Mouse (Mus musculus) cerebellum, adult (tissue): ENCODE measurements around the gene Atxn3.
"Not testable (repeated sequence)": the region's sequence is repeated elsewhere in the genome, so short reads cannot be mapped to it uniquely, and the experiment has no call there.

Source experiments
- ATAC-seq: cut with Nextera tagmentation; 2 replicates; pipeline ENCODE4 v1.9.2; 2017; ENCODE audit warnings: mild to moderate bottlenecking, moderate library complexity, mixed read lengths; ENCODE audit not compliant: insufficient number of reproducible peaks, low FRiP score, low TSS enrichment

Atxn3 gene

DNA sequence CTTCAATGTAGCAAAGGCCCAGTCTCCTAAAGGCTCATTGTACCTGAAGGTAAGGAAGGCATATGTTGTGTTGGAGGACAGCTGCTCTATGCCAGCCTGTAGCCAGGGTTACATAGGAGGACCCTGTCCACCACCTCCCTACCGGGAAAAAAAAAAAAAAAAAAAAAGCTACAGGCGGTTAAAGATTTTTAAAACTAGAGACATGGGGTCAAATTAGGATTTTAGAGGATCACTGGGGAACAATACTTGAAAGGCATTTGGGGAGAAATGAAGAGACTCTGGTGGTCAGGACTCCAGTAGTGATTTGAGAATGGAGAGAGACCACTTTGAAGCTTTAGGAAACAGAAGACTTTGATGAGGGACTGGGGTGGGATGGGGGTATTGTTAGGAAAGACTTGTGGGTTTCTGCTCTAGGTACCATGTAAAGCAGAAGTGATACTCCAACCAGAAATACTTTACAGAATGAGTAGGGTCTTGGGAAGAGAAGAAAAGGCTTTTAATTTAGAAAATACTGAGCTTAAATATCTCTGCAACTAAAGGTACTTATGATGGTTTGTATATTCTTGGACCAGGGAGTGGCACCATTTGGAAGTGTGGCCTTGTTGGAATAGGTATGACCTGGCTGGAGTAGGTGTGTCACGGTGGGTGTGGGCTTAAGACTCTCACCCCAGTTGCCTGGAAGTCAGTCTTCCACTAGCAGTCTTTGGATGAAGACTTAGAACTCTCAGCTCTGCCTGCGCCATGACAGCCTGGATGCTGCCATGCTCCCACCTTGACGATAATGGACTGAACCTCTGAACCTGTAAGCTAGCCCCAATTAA, 1.1 kb upstream of the Atxn3 start:
- ATAC-seq: not testable (repeated sequence)

DNA sequence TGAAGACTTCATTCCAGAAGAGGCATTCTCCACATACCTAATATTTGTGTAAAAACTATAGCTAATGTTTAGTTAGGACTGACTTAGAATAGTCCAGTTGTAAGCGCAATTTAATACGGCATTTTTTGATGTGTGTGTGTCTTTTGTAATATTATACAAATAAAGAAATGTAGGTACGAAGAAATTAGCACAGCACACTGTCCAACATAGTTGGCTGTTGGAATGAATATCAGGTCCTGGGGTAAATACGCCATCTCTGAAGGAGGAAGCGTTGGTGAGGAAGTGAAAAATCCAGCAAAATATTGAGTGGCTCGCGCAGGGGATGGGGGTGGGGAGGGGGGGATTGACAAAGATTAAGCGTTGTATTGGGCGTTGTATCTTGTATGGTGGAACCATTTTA, 510 bp upstream of the Atxn3 start:
- no peak for ATAC-seq

GRCm38 (mm10) chr12:101957079-101957941, 736 bp downstream of the Atxn3 start:
- ATAC-seq: peak; percentile 11; the same call in 1 of the 2 replicates

DNA sequence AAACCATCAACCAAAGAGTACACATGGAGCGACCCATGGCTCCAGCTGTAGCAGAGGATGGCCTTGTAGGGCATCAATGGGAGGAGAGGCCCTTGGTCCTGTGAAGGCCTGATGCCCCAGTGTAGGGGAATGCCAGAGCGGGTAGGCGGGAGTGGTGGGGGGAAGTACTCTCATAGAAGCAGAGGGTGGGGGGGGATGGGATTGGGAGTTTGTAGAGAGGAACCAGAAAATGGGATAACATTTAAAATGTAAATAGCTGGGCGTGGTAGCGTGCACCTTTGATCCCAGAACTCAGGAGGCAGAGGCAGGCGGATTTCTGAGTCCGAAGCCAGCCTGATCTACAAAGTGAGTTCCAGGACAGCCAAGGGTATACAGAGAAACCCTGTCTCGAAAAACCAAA, 2.2 kb downstream of the Atxn3 start:
- not testable (repeated sequence) for ATAC-seq

- ATAC-seq: no peak
Measured at GRCm38 (mm10) chr12:101948801-101949200, 9.2 kb downstream of the Atxn3 start.

GRCm38 (mm10) chr12:101947986-101948385, 10.1 kb downstream of the Atxn3 start:
- ATAC-seq: no peak

- no peak for ATAC-seq
Measured at GRCm38 (mm10) chr12:101937572-101937971, 20.5 kb downstream of the Atxn3 start.

DNA sequence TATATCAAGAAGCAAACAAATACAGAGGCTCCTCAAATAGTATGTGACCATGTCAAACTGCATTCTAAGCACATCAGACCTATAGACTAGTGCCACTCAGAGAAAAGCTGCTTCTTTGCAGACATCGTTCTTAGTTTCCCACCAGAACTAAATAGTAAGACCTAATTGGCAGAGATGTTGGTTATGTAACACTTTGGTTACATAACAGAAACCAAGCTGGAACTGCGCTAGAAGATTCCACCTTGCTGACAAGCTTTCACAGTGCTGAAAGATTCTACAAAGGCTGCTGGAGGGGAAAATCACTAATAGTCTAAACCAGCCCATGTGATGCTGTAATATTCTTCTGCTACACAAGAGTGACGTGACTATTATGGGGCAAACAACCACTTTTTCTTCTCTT, 22.8 kb downstream of the Atxn3 start:
- ATAC-seq: no peak

GRCm38 (mm10) chr12:101928423-101928822, 29.6 kb downstream of the Atxn3 start:
- ATAC-seq: no peak

- ATAC-seq: no peak
Measured at GRCm38 (mm10) chr12:101922313-101922712, 35.7 kb downstream of the Atxn3 start.

GRCm38 (mm10) chr12:101919847-101920246, 38.2 kb downstream of the Atxn3 start:
- ATAC-seq: no peak

GRCm38 (mm10) chr12:101917165-101917564, 40.9 kb downstream of the Atxn3 start:
- no peak for ATAC-seq

GRCm38 (mm10) chr12:101912626-101913490, 45.2 kb downstream of the Atxn3 start, which contains the start of gene Trip11:
TSS of gene Trip11 (minus strand) at chr12:101913267.
- peak; percentile 91 for ATAC-seq

DNA sequence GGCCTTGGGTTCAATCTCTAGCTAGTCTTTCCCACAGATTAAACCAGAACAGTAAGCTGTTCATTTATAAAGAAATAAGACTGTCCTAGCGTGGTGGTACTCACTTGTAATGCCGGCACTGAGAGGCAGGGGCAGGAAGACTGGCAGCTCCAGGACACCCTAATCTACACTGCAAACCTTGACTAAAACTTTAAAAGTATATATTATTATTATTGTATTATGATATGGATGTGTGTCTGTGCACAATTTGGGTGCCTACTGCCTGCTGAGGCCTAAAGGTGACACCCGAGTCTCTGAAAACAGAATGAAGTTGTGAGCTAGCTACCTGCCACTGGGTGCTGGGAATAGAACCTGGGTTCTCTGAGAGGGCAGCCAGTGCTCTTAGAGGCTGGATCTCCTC, 46.7 kb downstream of the Atxn3 start:
- no peak for ATAC-seq

DNA sequence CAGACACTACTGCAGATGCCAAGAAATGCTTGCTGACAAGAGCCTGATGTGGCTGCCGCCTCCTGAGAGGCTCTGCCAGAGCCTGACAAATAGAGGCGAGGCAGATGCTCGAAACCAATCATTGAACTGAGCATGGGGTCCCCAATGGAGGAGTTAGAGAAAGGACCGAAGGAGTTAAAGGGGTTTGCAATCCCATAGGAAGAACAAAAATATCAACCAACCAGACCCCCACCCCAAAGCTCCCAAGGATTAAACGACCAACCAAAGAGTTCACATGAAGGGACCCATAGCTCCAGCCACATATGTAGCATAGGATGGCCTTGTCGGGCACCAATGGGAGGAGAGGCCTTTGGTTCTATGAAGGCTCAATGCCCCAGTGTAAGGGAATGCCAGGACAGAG, 47.7 kb downstream of the Atxn3 start:
- ATAC-seq: no peak

GRCm38 (mm10) chr12:101905817-101906216, 52.2 kb downstream of the Atxn3 start:
- ATAC-seq: no peak

GRCm38 (mm10) chr12:101904906-101905305, 53.1 kb downstream of the Atxn3 start:
- ATAC-seq: no peak

DNA sequence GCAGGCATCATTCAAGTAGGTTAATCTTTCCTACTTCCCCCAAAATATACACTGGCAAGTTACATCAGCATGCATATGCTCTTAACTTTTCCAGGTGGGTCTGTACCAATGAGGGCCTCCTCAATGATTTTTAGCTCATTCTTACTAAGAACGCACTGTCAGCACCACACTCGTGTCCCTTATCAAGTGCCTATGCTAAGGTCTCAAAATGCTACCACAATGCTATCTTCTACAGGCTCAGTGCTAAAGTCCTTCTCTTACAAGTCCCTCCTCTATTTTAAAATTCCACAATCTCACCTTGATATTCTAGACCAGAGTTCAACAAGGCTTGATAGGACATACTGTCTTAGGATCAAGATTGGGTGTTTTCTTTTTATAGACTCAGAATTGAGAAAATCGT, 53.9 kb downstream of the Atxn3 start:
- ATAC-seq: no peak

DNA sequence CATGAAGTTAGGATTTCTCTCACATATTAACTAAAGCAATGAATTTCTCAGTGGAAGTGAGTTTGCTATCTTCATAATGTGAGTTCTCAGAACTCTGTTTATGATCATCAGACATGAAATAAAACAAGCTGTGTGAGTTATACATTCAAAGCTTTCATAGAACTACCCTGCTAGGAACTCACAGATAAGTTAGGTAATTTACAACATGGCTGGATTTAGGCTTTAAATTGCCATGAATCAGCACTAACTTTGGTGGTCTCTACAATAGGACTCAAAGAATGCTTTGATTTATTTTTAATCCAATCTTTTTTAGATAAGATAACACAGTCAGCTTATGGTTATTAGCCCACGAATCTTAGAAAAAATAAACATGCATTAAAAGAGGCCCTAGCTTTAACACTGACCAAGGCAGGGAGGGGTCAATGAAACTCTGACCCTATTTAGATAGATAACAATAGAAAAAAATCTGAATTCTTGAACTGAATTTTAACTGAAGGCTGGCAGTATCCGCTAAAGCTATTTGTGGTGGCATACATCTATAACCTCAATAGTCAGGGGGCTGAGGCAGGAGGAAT, 58.3 kb downstream of the Atxn3 start:
- ATAC-seq: no peak

- no peak for ATAC-seq
Measured at GRCm38 (mm10) chr12:101898966-101899365, 59.1 kb downstream of the Atxn3 start.
